Mouse (Mus musculus): ENCODE data around the gene Atp8a2. TPM values are rescaled to one million over a fixed set of nuclear protein-coding genes. Genes with fewer than 3 reads are reported as not detected.
"Not testable (repeated sequence)": the region's sequence is repeated elsewhere in the genome, so short reads cannot be mapped to it uniquely, and the experiment has no call there.

The Atp8a2 gene
- polyA plus RNA-seq, 1 experiment from 2014 or later: 0.74 TPM

DNA sequence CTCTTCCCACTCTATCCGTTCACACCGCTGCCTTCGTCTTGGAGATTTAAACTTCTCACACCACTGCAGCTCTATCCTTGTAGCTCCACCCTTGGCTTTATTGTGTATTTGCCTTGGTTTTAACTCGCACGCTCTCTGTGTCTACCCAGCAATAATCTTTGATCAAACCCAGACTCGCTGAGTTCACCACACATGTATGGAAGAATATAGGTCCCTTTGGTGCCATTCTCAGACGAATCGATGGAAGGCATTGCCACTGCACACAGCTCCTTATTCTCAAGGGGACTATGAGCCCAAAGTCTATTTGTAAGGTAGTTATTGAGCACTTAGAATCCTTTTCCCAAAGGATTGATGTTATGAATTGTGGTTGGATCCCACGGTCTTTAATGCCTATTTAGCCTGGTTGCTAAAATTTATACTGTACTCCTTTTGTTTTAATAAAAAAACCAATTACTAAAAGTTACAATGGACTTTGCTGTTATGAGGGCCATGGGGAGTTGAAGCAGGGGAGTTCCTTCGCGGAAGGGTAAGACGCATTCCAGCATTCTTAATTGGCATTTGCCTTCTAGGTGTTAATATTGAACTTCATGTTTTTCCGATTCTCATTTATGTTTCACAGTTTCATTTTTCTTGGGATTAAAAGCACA lies 265.4 kb downstream of the Atp8a2 start:
- 92% methylated on average over 13 of the region's 13 CpGs for WGBS
- no peak for ATAC-seq (ENCODE audit: low FRiP score, low TSS enrichment)
- no peaks in the 10 kb centered on the region for H3K36me3 ChIP-seq (ENCODE audit: control insufficient read depth, insufficient read depth, low read length)
- no peaks in the 10 kb centered on the region for H3K4me1 ChIP-seq (ENCODE audit: control insufficient read depth, insufficient read depth, low read length)
- no peaks in the 10 kb centered on the region for H3K9me3 ChIP-seq (ENCODE audit: control insufficient read depth, low read length)
- no peak overlapping the region for H3K4me2 ChIP-seq (replicated peaks; ENCODE audit: low read depth, low read length)
- H3K27me3 ChIP-seq (ENCODE audit: control insufficient read depth, insufficient read depth, low read length): no peaks in the 10 kb centered on the region
- H3K9ac ChIP-seq (ENCODE audit: low read depth, low read length): no peak overlapping the region
- no peak overlapping the region for H3K4me3 ChIP-seq (ENCODE audit: low read length)
- H3K27ac ChIP-seq (ENCODE audit: low read depth, low read length): no peak overlapping the region

GRCm38 (mm10) chr14:59929190-59929589 lies 267.8 kb downstream of the Atp8a2 start:
- not testable (repeated sequence) for H3K27ac ChIP-seq (ENCODE audit: low read depth, low read length); H3K27me3 ChIP-seq (ENCODE audit: control insufficient read depth, insufficient read depth, low read length); H3K9me3 ChIP-seq (ENCODE audit: control insufficient read depth, low read length); ATAC-seq (ENCODE audit: low FRiP score, low TSS enrichment); H3K4me3 ChIP-seq (ENCODE audit: low read length); H3K36me3 ChIP-seq (ENCODE audit: control insufficient read depth, insufficient read depth, low read length); H3K9ac ChIP-seq (ENCODE audit: low read depth, low read length); H3K4me1 ChIP-seq (ENCODE audit: control insufficient read depth, insufficient read depth, low read length); H3K4me2 ChIP-seq (replicated peaks; ENCODE audit: low read depth, low read length)
- 84% methylated on average over 1 of the region's 1 CpGs for WGBS

DNA sequence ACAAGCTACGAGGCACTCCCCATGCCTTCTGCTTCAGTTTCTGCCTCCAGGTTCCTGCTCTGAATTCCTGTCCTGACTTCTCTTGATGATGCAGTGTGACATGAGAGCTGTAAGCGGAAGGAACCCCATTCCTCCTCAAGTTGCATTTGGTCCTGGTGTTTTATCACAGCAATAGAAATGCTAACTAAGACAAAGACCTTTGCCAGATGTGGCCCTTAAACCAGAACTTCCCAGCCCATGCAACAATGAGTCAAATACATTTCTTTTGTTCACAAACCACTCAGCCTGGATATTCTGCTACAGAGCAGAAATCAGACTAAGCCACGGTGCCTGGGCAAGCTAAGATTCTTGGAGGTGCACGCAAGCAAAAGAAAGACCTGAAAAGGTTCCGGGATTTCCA lies 268.2 kb downstream of the Atp8a2 start:
- WGBS: 79% methylated on average over 5 of the region's 5 CpGs
- Histone ChIP-seq H3K27ac (ENCODE audit: low read depth, low read length) (no peak overlapping the region), H3K36me3 (ENCODE audit: control insufficient read depth, insufficient read depth, low read length) (no peaks in the 10 kb centered on the region), H3K4me1 (ENCODE audit: control insufficient read depth, insufficient read depth, low read length) (no peaks in the 10 kb centered on the region), H3K9me3 (ENCODE audit: control insufficient read depth, low read length) (no peaks in the 10 kb centered on the region), H3K27me3 (ENCODE audit: control insufficient read depth, insufficient read depth, low read length) (no peaks in the 10 kb centered on the region), H3K9ac (ENCODE audit: low read depth, low read length) (no peak overlapping the region), H3K4me2 (replicated peaks; ENCODE audit: low read depth, low read length) (no peak overlapping the region), H3K4me3 (ENCODE audit: low read length) (no peak overlapping the region)
- ATAC-seq (ENCODE audit: low FRiP score, low TSS enrichment): no peak

- Histone ChIP-seq H3K9me3 (ENCODE audit: control insufficient read depth, low read length) (no peaks in the 10 kb centered on the region), H3K4me3 (ENCODE audit: low read length) (no peak overlapping the region), H3K27me3 (ENCODE audit: control insufficient read depth, insufficient read depth, low read length) (no peaks in the 10 kb centered on the region), H3K4me1 (ENCODE audit: control insufficient read depth, insufficient read depth, low read length) (no peaks in the 10 kb centered on the region), H3K9ac (ENCODE audit: low read depth, low read length) (no peak overlapping the region), H3K36me3 (ENCODE audit: control insufficient read depth, insufficient read depth, low read length) (no peaks in the 10 kb centered on the region), H3K4me2 (replicated peaks; ENCODE audit: low read depth, low read length) (no peak overlapping the region), H3K27ac (ENCODE audit: low read depth, low read length) (no peak overlapping the region)
- WGBS: 86% methylated on average over 5 of the region's 5 CpGs
- ATAC-seq (ENCODE audit: low FRiP score, low TSS enrichment): no peak
Observed at GRCm38 (mm10) chr14:59927804-59928203, 269.2 kb downstream of the Atp8a2 start.

- H3K4me2 ChIP-seq (replicated peaks; ENCODE audit: low read depth, low read length): no peak overlapping the region
- no peak overlapping the region for H3K9ac ChIP-seq (ENCODE audit: low read depth, low read length)
- H3K27me3 ChIP-seq (ENCODE audit: control insufficient read depth, insufficient read depth, low read length): no peaks in the 10 kb centered on the region
- H3K27ac ChIP-seq (ENCODE audit: low read depth, low read length): no peak overlapping the region
- no peaks in the 10 kb centered on the region for H3K36me3 ChIP-seq (ENCODE audit: control insufficient read depth, insufficient read depth, low read length)
- H3K4me3 ChIP-seq (ENCODE audit: low read length): no peak overlapping the region
- ATAC-seq (ENCODE audit: low FRiP score, low TSS enrichment): no peak
- no peaks in the 10 kb centered on the region for H3K9me3 ChIP-seq (ENCODE audit: control insufficient read depth, low read length)
- 25% methylated on average over 8 of the region's 8 CpGs for WGBS
- no peaks in the 10 kb centered on the region for H3K4me1 ChIP-seq (ENCODE audit: control insufficient read depth, insufficient read depth, low read length)
Observed at GRCm38 (mm10) chr14:59919865-59920264, 277.1 kb downstream of the Atp8a2 start.

GRCm38 (mm10) chr14:59903484-59904130 lies 293.4 kb downstream of the Atp8a2 start:
- Histone ChIP-seq H3K4me1 (ENCODE audit: control insufficient read depth, insufficient read depth, low read length) (no peaks in the 10 kb centered on the region), H3K36me3 (ENCODE audit: control insufficient read depth, insufficient read depth, low read length) (no peaks in the 10 kb centered on the region), H3K9ac (ENCODE audit: low read depth, low read length) (no peak overlapping the region), H3K4me3 (ENCODE audit: low read length) (no peak overlapping the region), H3K27ac (ENCODE audit: low read depth, low read length) (no peak overlapping the region), H3K9me3 (ENCODE audit: control insufficient read depth, low read length) (no peaks in the 10 kb centered on the region), H3K27me3 (ENCODE audit: control insufficient read depth, insufficient read depth, low read length) (no peaks in the 10 kb centered on the region), H3K4me2 (replicated peaks; ENCODE audit: low read depth, low read length) (no peak overlapping the region)
- WGBS: 76% methylated on average over 7 of the region's 7 CpGs
- no peak for ATAC-seq (ENCODE audit: low FRiP score, low TSS enrichment)

GRCm38 (mm10) chr14:59893971-59894370 lies 303.0 kb downstream of the Atp8a2 start:
- H3K27me3 ChIP-seq (ENCODE audit: control insufficient read depth, insufficient read depth, low read length): no peaks in the 10 kb centered on the region
- 57% methylated on average over 1 of the region's 1 CpGs for WGBS
- no peaks in the 10 kb centered on the region for H3K36me3 ChIP-seq (ENCODE audit: control insufficient read depth, insufficient read depth, low read length)
- no peak overlapping the region for H3K4me2 ChIP-seq (replicated peaks; ENCODE audit: low read depth, low read length)
- H3K4me1 ChIP-seq (ENCODE audit: control insufficient read depth, insufficient read depth, low read length): peaks cover 12% of the 10 kb centered on the region; the same call in 1 of the 2 replicates
- no peak overlapping the region for H3K27ac ChIP-seq (ENCODE audit: low read depth, low read length)
- H3K9ac ChIP-seq (ENCODE audit: low read depth, low read length): no peak overlapping the region
- H3K4me3 ChIP-seq (ENCODE audit: low read length): no peak overlapping the region
- no peak for ATAC-seq (ENCODE audit: low FRiP score, low TSS enrichment)
- H3K9me3 ChIP-seq (ENCODE audit: control insufficient read depth, low read length): no peaks in the 10 kb centered on the region

- WGBS: 79% methylated on average over 8 of the region's 8 CpGs
- H3K4me2 ChIP-seq (replicated peaks; ENCODE audit: low read depth, low read length): no peak overlapping the region
- H3K4me3 ChIP-seq (ENCODE audit: low read length): no peak overlapping the region
- no peaks in the 10 kb centered on the region for H3K27me3 ChIP-seq (ENCODE audit: control insufficient read depth, insufficient read depth, low read length)
- no peaks in the 10 kb centered on the region for H3K36me3 ChIP-seq (ENCODE audit: control insufficient read depth, insufficient read depth, low read length)
- H3K27ac ChIP-seq (ENCODE audit: low read depth, low read length): no peak overlapping the region
- no peak for ATAC-seq (ENCODE audit: low FRiP score, low TSS enrichment)
- H3K9me3 ChIP-seq (ENCODE audit: control insufficient read depth, low read length): no peaks in the 10 kb centered on the region
- no peak overlapping the region for H3K9ac ChIP-seq (ENCODE audit: low read depth, low read length)
- H3K4me1 ChIP-seq (ENCODE audit: control insufficient read depth, insufficient read depth, low read length): peaks cover 18% of the 10 kb centered on the region
Observed at GRCm38 (mm10) chr14:59892084-59892483, 304.9 kb downstream of the Atp8a2 start.

- Histone ChIP-seq H3K27ac (ENCODE audit: low read depth, low read length) (no peak overlapping the region), H3K4me2 (replicated peaks; ENCODE audit: low read depth, low read length) (no peak overlapping the region), H3K36me3 (ENCODE audit: control insufficient read depth, insufficient read depth, low read length) (no peaks in the 10 kb centered on the region), H3K9me3 (ENCODE audit: control insufficient read depth, low read length) (no peaks in the 10 kb centered on the region), H3K4me1 (ENCODE audit: control insufficient read depth, insufficient read depth, low read length) (peaks cover 18% of the 10 kb centered on the region), H3K27me3 (ENCODE audit: control insufficient read depth, insufficient read depth, low read length) (no peaks in the 10 kb centered on the region), H3K4me3 (ENCODE audit: low read length) (no peak overlapping the region), H3K9ac (ENCODE audit: low read depth, low read length) (no peak overlapping the region)
- ATAC-seq (ENCODE audit: low FRiP score, low TSS enrichment): no peak
- WGBS: 84% methylated on average over 5 of the region's 5 CpGs
Observed at GRCm38 (mm10) chr14:59891491-59891890, 305.5 kb downstream of the Atp8a2 start.
